ENCODE assay signal across 9 mouse cellular contexts in genomic region chr5:30863852-30864251, GRCm38 (mm10). TPM values are rescaled to one million over a fixed set of nuclear protein-coding genes. Genes with fewer than 3 reads are reported as not detected.
DNase-seq lines count a peak whose midpoint lies in the region; ATAC-seq and TF ChIP-seq lines count a peak whose summit lies in the region.
"Had no signal": no experiment of that assay in that cellular context is flagged by ENCODE, and none has a peak within 500 bp of the region (broad histone marks: within the 10 kb centered on the region; RNA-seq: fewer than 3 reads in every experiment).

No protein-coding gene starts in this region.

- no peak overlapping the region for H3K4me3 ChIP-seq in kidney, embryonic 14.5 days (ENCODE audit: low read length)
- no peak overlapping the region for H3K4me3 ChIP-seq in liver, embryonic 14.5 days (ENCODE audit: insufficient read depth in 1 of 2, low read depth in 2 of 2, low read length in 2 of 2)
- no peak overlapping the region for H3K4me3 ChIP-seq in forebrain, embryonic 11.5 days (ENCODE audit: low read depth, low read length)
- H3K4me3 ChIP-seq: hindbrain, embryonic 15.5 days had no signal

- no peak for DNase-seq in kidney, adult 11 months
- DNase-seq in 416B (ENCODE audit: low read depth) (peak; percentile 52), Patski (ENCODE audit: low read depth, low spot score) (no peak), MN1 (ENCODE audit: low spot score) (no peak)
- no peak for DNase-seq in liver, embryonic 14.5 days (ENCODE audit: low read depth in 3 of 3, low spot score in 3 of 3)
- no peak for DNase-seq in forebrain, embryonic 11.5 days (ENCODE audit: low spot score)

- no peaks in the 10 kb centered on the region for H3K36me3 ChIP-seq in kidney, embryonic 14.5 days (ENCODE audit: control insufficient read depth, insufficient read depth, low read length)
- H3K36me3 ChIP-seq in liver, embryonic 14.5 days (replicated peaks; ENCODE audit: control insufficient read depth, insufficient read depth, low read depth): no peaks in the 10 kb centered on the region
- no peaks in the 10 kb centered on the region for H3K36me3 ChIP-seq in forebrain, embryonic 11.5 days (ENCODE audit: control insufficient read depth, insufficient read depth, low read length)

- in situ Hi-C loops in Patski (cut with MboI; ENCODE audit: low pct_unique_long_range_greater_than_20kb): loop anchor here (10.0 kb wide), 1 partner anchor 49 kb away; the partner anchor contains the start of gene Mapre3

- no peak overlapping the region for H3K27ac ChIP-seq in kidney, embryonic 14.5 days (ENCODE audit: low read depth, low read length)
- no peak overlapping the region for H3K27ac ChIP-seq in liver, embryonic 14.5 days
- no peak overlapping the region for H3K27ac ChIP-seq in forebrain, embryonic 11.5 days (ENCODE audit: low read depth, low read length)
- H3K27ac ChIP-seq: hindbrain, embryonic 15.5 days had no signal

- no peak for TF ChIP-seq EP300 in liver, embryonic 14.5 days (IDR thresholded peaks at IDR 0.05; ENCODE audit: low read depth)

- no peak overlapping the region for H3K9ac ChIP-seq in kidney, embryonic 14.5 days (ENCODE audit: low read depth, low read length)
- no peak overlapping the region for H3K9ac ChIP-seq in liver, embryonic 14.5 days (replicated peaks)
- no peak overlapping the region for H3K9ac ChIP-seq in forebrain, embryonic 11.5 days (ENCODE audit: low read length)
- H3K9ac ChIP-seq: hindbrain, embryonic 15.5 days had no signal

- no peaks in the 10 kb centered on the region for H3K4me1 ChIP-seq in kidney, embryonic 14.5 days (ENCODE audit: control insufficient read depth, insufficient read depth, low read length)
- H3K4me1 ChIP-seq in liver, embryonic 14.5 days (replicated peaks; ENCODE audit: control insufficient read depth in 2 of 2, insufficient read depth in 2 of 2, low read length in 1 of 2): peaks cover 0 to under 1% of the 10 kb centered on the region in 2 experiments; a peak in 2 of 4 replicates
- no peaks in the 10 kb centered on the region for H3K4me1 ChIP-seq in forebrain, embryonic 11.5 days (replicated peaks; ENCODE audit: control insufficient read depth, insufficient read depth, low read length)

- H3K4me2 ChIP-seq in kidney, embryonic 14.5 days (replicated peaks; ENCODE audit: low read depth, low read length): no peak overlapping the region
- H3K4me2 ChIP-seq in liver, embryonic 14.5 days (ENCODE audit: low read depth): no peak overlapping the region
- H3K4me2 ChIP-seq in forebrain, embryonic 11.5 days (ENCODE audit: low read depth, low read length, severe bottlenecking): no peak overlapping the region
- H3K4me2 ChIP-seq: hindbrain, embryonic 15.5 days had no signal

- TF ChIP-seq CTCF in Patski (IDR thresholded peaks at IDR 0.05): no peak
- TF ChIP-seq CTCF in liver, embryonic 14.5 days (IDR thresholded peaks at IDR 0.05; ENCODE audit: low read depth): peak; percentile 44

- WGBS in kidney, embryonic 14.5 days: 51% methylated on average over 4 of the region's 4 CpGs
- 31% methylated on average over 4 of the region's 4 CpGs for WGBS in liver, embryonic 14.5 days (ENCODE audit: insufficient replicate concordance)
- WGBS in forebrain, embryonic 11.5 days: 47% methylated on average over 4 of the region's 4 CpGs

- CTCF ChIA-PET in Patski (lab: Charles Lee): no interaction called here

- peaks cover 3% of the 10 kb centered on the region; the same call in 1 of the 2 replicates for H3K9me3 ChIP-seq in kidney, embryonic 14.5 days (ENCODE audit: control insufficient read depth, low read length)
- no peaks in the 10 kb centered on the region for H3K9me3 ChIP-seq in liver, embryonic 14.5 days (ENCODE audit: control insufficient read depth, low read length)
- no peaks in the 10 kb centered on the region for H3K9me3 ChIP-seq in forebrain, embryonic 11.5 days (ENCODE audit: control insufficient read depth, low read length)
- H3K9me3 ChIP-seq: hindbrain, embryonic 15.5 days had no signal

- H3K27me3 ChIP-seq in kidney, embryonic 14.5 days (ENCODE audit: control insufficient read depth, insufficient read depth, low read length): no peaks in the 10 kb centered on the region
- H3K27me3 ChIP-seq in Patski: no peaks in the 10 kb centered on the region
- H3K27me3 ChIP-seq in liver, embryonic 14.5 days (ENCODE audit: control insufficient read depth, insufficient read depth, low read length): no peaks in the 10 kb centered on the region
- no peaks in the 10 kb centered on the region for H3K27me3 ChIP-seq in forebrain, embryonic 11.5 days (ENCODE audit: control insufficient read depth, insufficient read depth, low read length)
- H3K27me3 ChIP-seq: hindbrain, embryonic 15.5 days had no signal

- 0 out of 2 replicates have a peak, but pooled peaks have one; percentile 33 for ATAC-seq in kidney, embryonic 14.5 days (ENCODE audit: low FRiP score, low TSS enrichment)
- ATAC-seq in Patski: peak; percentile 23
- no peak for ATAC-seq in liver, embryonic 14.5 days (ENCODE audit: insufficient read depth)
- ATAC-seq in forebrain, embryonic 11.5 days (replicated peaks; ENCODE audit: low FRiP score): no peak
- ATAC-seq in cerebellum, adult (ENCODE audit: insufficient number of reproducible peaks, low FRiP score, low TSS enrichment): no peak

- POLR2A ChIA-PET in Patski (lab: Charles Lee): interaction anchor here (1.6 kb wide), 1 partner anchor 8 kb away, joined by 3 read pairs; no protein-coding TSS in a partner anchor

RNA-seq across cellular contexts. Expression of gene Tmem214, which starts 4.0 kb away (rescaled TPM):
- 53.1 and 65.1 TPM in 2 replicates for polyA plus RNA-seq in kidney, embryonic 14.5 days (2014; fragmentation: Nextera tagmentation; extraction: Ambion mirVana)
- polyA plus RNA-seq in Patski (2021): 82.6 TPM
- polyA plus RNA-seq in liver, embryonic 14.5 days (2012; rRNA removed): 21.8 and 26.1 TPM in 2 replicates
- 25.0 and 25.8 TPM in 2 replicates for polyA plus RNA-seq in liver, embryonic 14.5 days (2014; fragmentation: Nextera tagmentation; extraction: Ambion mirVana)
- polyA plus RNA-seq in forebrain, embryonic 11.5 days (2014; fragmentation: Nextera tagmentation; extraction: Ambion mirVana): 49.8 and 52.2 TPM in 2 replicates

RNA-seq across cellular contexts. Expression of gene Agbl5, which starts 24.6 kb away (rescaled TPM):
- polyA plus RNA-seq in kidney, embryonic 14.5 days (2014; fragmentation: Nextera tagmentation; extraction: Ambion mirVana): 19.5 and 27.1 TPM in 2 replicates
- polyA plus RNA-seq in Patski (2021): 34.9 TPM
- polyA plus RNA-seq in liver, embryonic 14.5 days (2012; rRNA removed): 5.0 and 6.0 TPM in 2 replicates
- polyA plus RNA-seq in liver, embryonic 14.5 days (2014; fragmentation: Nextera tagmentation; extraction: Ambion mirVana): 4.8 and 5.1 TPM in 2 replicates
- 34.5 and 37.3 TPM in 2 replicates for polyA plus RNA-seq in forebrain, embryonic 11.5 days (2014; fragmentation: Nextera tagmentation; extraction: Ambion mirVana)

RNA-seq across cellular contexts. Expression of gene Ost4, which starts 43.7 kb away (rescaled TPM):
- polyA plus RNA-seq in kidney, embryonic 14.5 days (2014; fragmentation: Nextera tagmentation; extraction: Ambion mirVana): 500 and 653 TPM in 2 replicates
- polyA plus RNA-seq in Patski (2021): 262 TPM
- 142 and 216 TPM in 2 replicates for polyA plus RNA-seq in liver, embryonic 14.5 days (2012; rRNA removed)
- polyA plus RNA-seq in liver, embryonic 14.5 days (2014; fragmentation: Nextera tagmentation; extraction: Ambion mirVana): 412 and 420 TPM in 2 replicates
- polyA plus RNA-seq in forebrain, embryonic 11.5 days (2014; fragmentation: Nextera tagmentation; extraction: Ambion mirVana): 339 and 356 TPM in 2 replicates

RNA-seq across cellular contexts. Expression of gene Emilin1, which starts 49.4 kb away (rescaled TPM):
- 170 and 191 TPM in 2 replicates for polyA plus RNA-seq in kidney, embryonic 14.5 days (2014; fragmentation: Nextera tagmentation; extraction: Ambion mirVana)
- 0.30 TPM for polyA plus RNA-seq in Patski (2021)
- 18.4 and 22.2 TPM in 2 replicates for polyA plus RNA-seq in liver, embryonic 14.5 days (2012; rRNA removed)
- 21.3 and 23.2 TPM in 2 replicates for polyA plus RNA-seq in liver, embryonic 14.5 days (2014; fragmentation: Nextera tagmentation; extraction: Ambion mirVana)
- polyA plus RNA-seq in forebrain, embryonic 11.5 days (2014; fragmentation: Nextera tagmentation; extraction: Ambion mirVana): 44.6 and 44.7 TPM in 2 replicates

RNA-seq across cellular contexts. Expression of gene Mapre3, which starts 49.4 kb away (rescaled TPM):
- polyA plus RNA-seq in kidney, embryonic 14.5 days (2014; fragmentation: Nextera tagmentation; extraction: Ambion mirVana): 13.6 and 19.3 TPM in 2 replicates
- 83.2 TPM for polyA plus RNA-seq in Patski (2021)
- 1.9 and 2.4 TPM in 2 replicates for polyA plus RNA-seq in liver, embryonic 14.5 days (2012; rRNA removed)
- 1.2 and 1.4 TPM in 2 replicates for polyA plus RNA-seq in liver, embryonic 14.5 days (2014; fragmentation: Nextera tagmentation; extraction: Ambion mirVana)
- 37.5 and 39.7 TPM in 2 replicates for polyA plus RNA-seq in forebrain, embryonic 11.5 days (2014; fragmentation: Nextera tagmentation; extraction: Ambion mirVana)

Comparison
In these comparisons a context has a peak if more than half of its experiments do, and no peak if none do; other contexts are left out.
1. ATAC-seq: peak in kidney, embryonic 14.5 days (single experiment) and Patski (single experiment); none in liver, embryonic 14.5 days (single experiment), forebrain, embryonic 11.5 days (single experiment) and cerebellum, adult (single experiment).